Mouse (Mus musculus) limb, embryonic 14.5 days (tissue): Measurements from ENCODE around the gene Ptprg. TPM values are rescaled to one million over a fixed set of nuclear protein-coding genes. Genes with fewer than 3 reads are reported as not detected.

Source experiments
- ATAC-seq: fragments of 200-750 bp; cut with Nextera tagmentation; 2 replicates; pipeline ENCODE4 v1.8.0; 2017; ENCODE audit warnings: low read depth, moderate number of reproducible peaks, moderate TSS enrichment; ENCODE audit not compliant: low FRiP score
- DNase-seq: peaks from one replicate; pipeline ENCODE4 v3.0.0-alpha.2; 2015; ENCODE audit warnings: low spot score
- H3K27ac ChIP-seq: fragments of 300-500 bp; sonication (generic); replicated peaks from 2 replicates; pipeline ENCODE4 v1.5.1; 2014; ENCODE audit warnings: low read depth, mild to moderate bottlenecking, low read length, moderate library complexity, mixed read lengths
- H3K27me3 ChIP-seq: fragments of 300-500 bp; sonication (generic); 2 replicates; pipeline ENCODE4 v1.6.1; 2014; ENCODE audit warnings: low read length, mixed read lengths; ENCODE audit not compliant: control insufficient read depth, insufficient read depth
- H3K36me3 ChIP-seq: fragments of 300-500 bp; sonication (generic); 2 replicates; pipeline ENCODE4 v1.6.1; 2014; ENCODE audit warnings: mild to moderate bottlenecking, low read length, moderate library complexity, mixed read lengths; ENCODE audit not compliant: control insufficient read depth, insufficient read depth
- H3K4me1 ChIP-seq: fragments of 300-500 bp; sonication (generic); 2 replicates; pipeline ENCODE4 v1.6.1; 2014; ENCODE audit warnings: antibody characterized with exemption, low read length, mixed read lengths; ENCODE audit not compliant: control insufficient read depth, insufficient read depth
- H3K4me2 ChIP-seq: fragments of 300-500 bp; sonication (generic); replicated peaks from 2 replicates; pipeline ENCODE4 v1.6.1; 2014; ENCODE audit warnings: low read depth, mild to moderate bottlenecking, low read length, moderate library complexity; ENCODE audit not compliant: severe bottlenecking
- H3K4me3 ChIP-seq: fragments of 300-500 bp; sonication (generic); replicated peaks from 2 replicates; pipeline ENCODE4 v1.5.1; 2014; ENCODE audit warnings: low read length
- H3K9ac ChIP-seq: fragments of 300-500 bp; sonication (generic); 2 replicates; pipeline ENCODE4 v1.6.1; 2014; ENCODE audit warnings: mild to moderate bottlenecking, low read depth, low read length, moderate library complexity; ENCODE audit not compliant: severe bottlenecking
- H3K9me3 ChIP-seq: fragments of 300-500 bp; sonication (generic); 2 replicates; pipeline ENCODE4 v1.6.1; 2016; ENCODE audit warnings: low read length; ENCODE audit not compliant: control insufficient read depth
- POLR2A ChIP-seq: fragments of 200-500 bp; IDR thresholded peaks from 2 replicates; pipeline ENCODE4 v1.8.0; 2012; ENCODE audit warnings: inconsistent platforms, mild to moderate bottlenecking, moderate library complexity, borderline replicate concordance; ENCODE audit not compliant: insufficient read depth, insufficient read length; ENCODE audit errors: extremely low read depth
- WGBS: fragments of 180-500 bp; shearing (Covaris S2); extraction: QIAGEN DNeasy Blood & Tissue Kit; methylation state at CpG from one replicate; pipeline ENCODE4 v1.1.7; 2014; 5-methylcytosine and 5-hydroxymethylcytosine counted together
- polyA plus RNA-seq, 2 experiments: library from polyadenylated mRNA; depleted of rRNA in 1 of 2; stranded (reverse) in 1 of 2; unstranded in 1 of 2; fragments of >200 nt; fragmentation: Nextera tagmentation in 1 of 2; extraction: Ambion mirVana in 1 of 2; gene quantifications; 2 replicates each; pipeline versions ENCODE4 v1.2.1 to v1.2.3; 2012 to 2014

Gene Ptprg
- polyA plus RNA-seq, 2 experiments: 25.5 to 28.6 TPM

- Histone ChIP-seq H3K36me3 (no peaks in the 10 kb centered on the region), H3K9ac (no peak overlapping the region), H3K4me2 (no peak overlapping the region), H3K4me3 (no peak overlapping the region), H3K27me3 (no peaks in the 10 kb centered on the region), H3K27ac (no peak overlapping the region), H3K4me1 (peaks cover 17% of the 10 kb centered on the region), H3K9me3 (no peaks in the 10 kb centered on the region)
- ATAC-seq (no peak), DNase-seq (no peak)
- WGBS: 81% methylated on average over 3 of the region's 3 CpGs
- no peak for TF ChIP-seq POLR2A
Observed at GRCm38 (mm10) chr14:12189266-12189665, 635.9 kb downstream of the Ptprg start.

DNA sequence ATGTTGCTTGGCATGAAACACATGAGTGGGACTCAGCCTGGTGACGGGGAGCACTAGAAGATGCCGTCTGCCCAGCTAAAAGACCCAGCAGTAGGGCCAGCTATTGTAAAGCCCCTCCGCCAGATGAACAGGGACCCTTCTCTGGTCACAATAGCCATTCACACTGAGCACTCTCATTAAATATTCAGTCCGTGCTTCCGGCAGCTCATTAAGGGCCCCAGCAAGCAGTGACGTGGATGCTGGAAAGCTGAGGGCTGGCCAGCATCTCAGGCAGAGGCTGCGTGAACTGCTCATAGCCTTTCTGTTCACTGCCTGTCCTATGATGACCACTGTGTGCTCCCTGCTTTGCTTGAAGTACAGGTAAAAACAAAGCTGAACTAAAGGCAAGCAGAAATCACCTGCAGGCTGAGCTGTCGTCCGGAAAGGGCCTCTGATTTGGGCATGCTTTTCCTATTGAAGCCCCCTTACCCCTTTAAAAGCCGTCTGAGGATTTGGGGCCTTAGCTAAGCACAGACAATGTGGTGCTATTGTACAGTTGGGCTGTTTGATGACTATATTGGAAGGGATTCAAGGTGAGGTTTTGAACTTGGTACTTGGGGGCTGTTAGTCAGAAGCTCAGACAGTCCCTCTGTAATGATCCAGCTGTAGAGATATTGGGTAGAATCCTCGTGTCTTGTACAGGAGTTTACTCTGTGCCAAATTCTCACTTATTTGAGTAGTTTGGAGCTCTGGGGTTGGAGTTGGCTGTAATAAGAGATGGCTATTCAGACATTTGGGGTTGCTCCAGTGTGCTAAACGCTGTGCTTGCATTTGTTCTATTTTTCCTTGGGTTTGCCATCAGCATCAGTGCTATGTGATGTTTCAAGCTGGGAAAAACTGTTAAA is 636.6 kb downstream of the Ptprg start:
- Histone ChIP-seq H3K4me3 (no peak overlapping the region), H3K36me3 (no peaks in the 10 kb centered on the region), H3K4me1 (peaks cover 17% of the 10 kb centered on the region), H3K9me3 (no peaks in the 10 kb centered on the region), H3K9ac (no peak overlapping the region), H3K27me3 (no peaks in the 10 kb centered on the region), H3K27ac (no peak overlapping the region), H3K4me2 (no peak overlapping the region)
- ATAC-seq (no peak), DNase-seq (no peak)
- no peak for TF ChIP-seq POLR2A
- WGBS: 44% methylated on average over 12 of the region's 12 CpGs

GRCm38 (mm10) chr14:12191076-12191475 is 637.7 kb downstream of the Ptprg start:
- no peak for TF ChIP-seq POLR2A
- Histone ChIP-seq H3K4me2 (no peak overlapping the region), H3K27me3 (no peaks in the 10 kb centered on the region), H3K4me3 (no peak overlapping the region), H3K27ac (no peak overlapping the region), H3K9ac (no peak overlapping the region), H3K36me3 (no peaks in the 10 kb centered on the region), H3K4me1 (peaks cover 17% of the 10 kb centered on the region), H3K9me3 (no peaks in the 10 kb centered on the region)
- ATAC-seq: no peak
- WGBS: 94% methylated on average over 6 of the region's 6 CpGs
- no peak for DNase-seq

- H3K4me2 ChIP-seq: no peak overlapping the region
Observed at GRCm38 (mm10) chr14:12198735-12199134, 645.4 kb downstream of the Ptprg start.

DNA sequence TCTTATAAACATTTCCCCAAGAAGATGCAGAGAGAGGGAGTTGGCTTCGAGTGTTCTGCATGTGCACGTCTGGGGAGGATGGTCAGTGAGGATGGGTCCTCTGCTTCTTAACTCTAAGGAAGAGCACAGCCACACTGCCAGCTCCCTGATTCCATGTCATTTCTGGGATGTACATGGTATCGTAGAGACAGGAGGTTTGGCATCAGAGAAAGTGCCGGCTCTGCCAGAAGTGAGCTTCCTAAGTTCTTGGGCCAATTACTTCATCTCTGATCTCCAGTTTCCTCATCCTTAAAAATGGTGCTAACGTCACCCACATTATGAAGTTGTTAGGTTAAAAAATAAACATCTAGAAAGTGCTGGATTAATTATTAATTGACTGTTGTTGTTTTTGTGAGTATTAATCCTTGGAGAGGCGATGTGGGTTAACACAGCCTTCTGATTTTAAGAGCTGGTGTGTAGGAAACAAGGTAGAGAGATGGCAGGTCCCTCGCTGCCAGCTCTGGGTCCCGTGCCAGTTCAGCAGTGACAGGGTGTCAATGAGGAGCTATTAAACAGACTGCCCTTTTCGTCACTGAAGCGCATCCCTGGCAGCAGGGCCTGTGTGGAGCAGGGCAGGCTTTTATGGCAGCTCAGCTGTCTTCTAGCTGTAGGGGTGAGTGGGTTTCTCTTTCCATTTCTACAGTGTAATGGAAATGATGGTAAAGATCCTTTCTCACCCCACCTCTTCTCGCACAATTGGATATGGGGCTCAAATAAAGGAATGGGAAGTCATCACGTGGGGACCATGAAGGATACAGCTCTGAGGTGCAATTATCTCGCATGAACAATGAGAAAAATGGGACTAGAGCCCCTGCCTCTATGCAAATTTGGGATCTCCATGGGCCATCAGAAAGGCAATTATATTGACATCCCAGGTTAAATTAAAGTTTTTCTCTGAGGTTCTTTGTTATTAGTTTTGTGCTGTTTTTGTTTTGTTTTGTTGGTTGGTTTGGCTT is 646.9 kb downstream of the Ptprg start:
- H3K9ac ChIP-seq: no peak overlapping the region
- no peak for TF ChIP-seq POLR2A
- no peak for ATAC-seq

More at GRCm38 (mm10) chr14:12198735-12199134, 645.4 kb downstream of the Ptprg start:
- Histone ChIP-seq H3K4me1 (no peaks in the 10 kb centered on the region), H3K4me3 (no peak overlapping the region), H3K27ac (no peak overlapping the region), H3K9me3 (no peaks in the 10 kb centered on the region), H3K27me3 (no peaks in the 10 kb centered on the region), H3K9ac (no peak overlapping the region), H3K36me3 (no peaks in the 10 kb centered on the region)
- DNase-seq (no peak), ATAC-seq (no peak)
- WGBS: 52% methylated on average over 7 of the region's 7 CpGs
- no peak for TF ChIP-seq POLR2A

More for the DNA sequence above, 646.9 kb downstream of the Ptprg start:
- Histone ChIP-seq H3K27me3 (no peaks in the 10 kb centered on the region), H3K4me1 (no peaks in the 10 kb centered on the region), H3K4me2 (no peak overlapping the region), H3K9me3 (no peaks in the 10 kb centered on the region), H3K36me3 (no peaks in the 10 kb centered on the region), H3K4me3 (no peak overlapping the region), H3K27ac (no peak overlapping the region)
- 80% methylated on average over 13 of the region's 13 CpGs for WGBS
- DNase-seq: no peak
